Mouse (Mus musculus): ENCODE data around the gene Bod1. TPM values are rescaled to one million over a fixed set of nuclear protein-coding genes. Genes with fewer than 3 reads are reported as not detected.

Gene Bod1
- polyA plus RNA-seq, 1 experiment from 2014 or later: 22.3 TPM

DNA sequence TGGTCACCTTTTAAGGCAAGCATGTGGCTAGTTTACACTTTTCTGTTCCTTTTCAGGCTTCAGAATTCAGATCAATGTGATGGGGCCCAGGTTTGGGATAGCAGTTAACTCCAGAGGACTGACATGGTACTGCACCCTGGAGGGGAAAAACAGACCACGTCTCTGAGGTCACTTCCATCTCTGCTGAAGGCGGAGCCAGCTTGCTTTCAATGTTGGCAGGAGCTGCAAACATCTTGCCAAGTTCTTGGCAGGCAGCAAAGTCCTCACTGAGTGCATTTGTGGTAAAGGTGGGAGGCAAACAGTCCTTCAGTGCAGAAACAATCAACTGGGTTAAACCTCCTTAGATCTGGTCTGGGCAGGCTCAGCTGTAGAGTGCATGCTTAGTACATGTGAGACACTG, 7.5 kb downstream of the Bod1 start:
- no peak for ATAC-seq
- H3K36me3 ChIP-seq: peaks cover 55% of the 10 kb centered on the region
- H3K9ac ChIP-seq: no peak overlapping the region

DNA sequence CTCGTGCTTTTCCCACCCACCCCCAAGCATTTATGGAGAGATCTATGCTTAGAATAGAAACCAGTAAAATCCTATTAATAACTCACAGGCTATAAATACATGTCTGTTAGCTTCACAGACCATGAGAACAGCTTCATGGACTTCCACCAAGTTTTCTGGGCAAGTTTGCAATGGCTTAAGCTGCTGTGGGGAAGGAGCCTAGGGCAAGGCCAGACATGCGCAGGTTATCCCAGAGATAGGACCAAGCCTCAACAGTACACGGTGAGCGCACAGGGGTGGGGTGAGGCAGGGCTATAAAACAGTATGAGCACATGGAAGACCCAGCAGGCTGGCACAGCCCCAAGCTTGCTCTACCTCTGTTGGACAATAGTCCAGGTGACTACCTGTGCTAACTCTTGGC, 8.2 kb downstream of the Bod1 start:
- Histone ChIP-seq H3K27me3 (replicated peaks) (no peaks in the 10 kb centered on the region), H3K36me3 (peaks cover 49% of the 10 kb centered on the region), H3K9ac (no peak overlapping the region), H3K27ac (no peak overlapping the region), H3K4me3 (no peak overlapping the region), H3K4me1 (no peaks in the 10 kb centered on the region), H3K9me3 (replicated peaks) (no peaks in the 10 kb centered on the region), H3K4me2 (no peak overlapping the region)
- no peak for ATAC-seq
- WGBS (ENCODE audit: insufficient replicate concordance): 88% methylated on average over 4 of the region's 4 CpGs

More for the DNA sequence above, 7.5 kb downstream of the Bod1 start:
- no peaks in the 10 kb centered on the region for H3K9me3 ChIP-seq (replicated peaks)
- no peak overlapping the region for H3K27ac ChIP-seq
- no peaks in the 10 kb centered on the region for H3K4me1 ChIP-seq
- 67% methylated on average over 2 of the region's 2 CpGs for WGBS (ENCODE audit: insufficient replicate concordance)
- H3K4me3 ChIP-seq: no peak overlapping the region
- H3K4me2 ChIP-seq: no peak overlapping the region
- H3K27me3 ChIP-seq (replicated peaks): no peaks in the 10 kb centered on the region

DNA sequence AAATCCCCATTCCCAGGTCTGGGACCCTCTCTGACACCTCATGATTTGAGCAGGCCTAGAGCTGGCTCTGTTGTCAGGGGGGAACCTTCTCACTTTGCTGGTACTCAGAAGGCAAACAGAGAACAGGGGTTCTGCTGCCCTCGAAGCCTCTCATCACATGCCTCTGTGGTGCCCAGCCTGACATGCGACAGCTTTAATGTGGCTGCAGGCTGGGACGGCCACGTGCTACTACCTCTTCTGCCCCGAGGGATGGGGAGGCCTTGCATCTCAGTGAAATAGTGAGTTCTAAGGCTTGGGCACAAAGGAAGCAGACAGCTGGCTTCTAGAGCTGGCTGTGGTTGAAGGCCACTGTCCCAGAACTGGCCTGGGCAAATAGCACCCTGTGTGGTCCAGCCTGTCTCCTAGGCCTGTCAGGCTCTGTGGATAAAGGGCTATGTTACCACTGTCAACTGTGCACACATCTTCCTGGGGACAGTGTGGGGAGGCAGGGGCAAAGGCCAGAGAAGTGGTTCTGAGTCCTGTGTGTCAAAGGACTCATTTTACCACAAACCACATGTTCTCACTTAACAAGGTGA, 8.7 kb downstream of the Bod1 start:
- Histone ChIP-seq H3K27ac (no peak overlapping the region), H3K4me1 (no peaks in the 10 kb centered on the region), H3K4me3 (no peak overlapping the region), H3K9ac (no peak overlapping the region), H3K36me3 (peaks cover 45% of the 10 kb centered on the region), H3K4me2 (no peak overlapping the region), H3K9me3 (replicated peaks) (no peaks in the 10 kb centered on the region), H3K27me3 (replicated peaks) (no peaks in the 10 kb centered on the region)
- no peak for ATAC-seq
- WGBS (ENCODE audit: insufficient replicate concordance): 75% methylated on average over 5 of the region's 5 CpGs

DNA sequence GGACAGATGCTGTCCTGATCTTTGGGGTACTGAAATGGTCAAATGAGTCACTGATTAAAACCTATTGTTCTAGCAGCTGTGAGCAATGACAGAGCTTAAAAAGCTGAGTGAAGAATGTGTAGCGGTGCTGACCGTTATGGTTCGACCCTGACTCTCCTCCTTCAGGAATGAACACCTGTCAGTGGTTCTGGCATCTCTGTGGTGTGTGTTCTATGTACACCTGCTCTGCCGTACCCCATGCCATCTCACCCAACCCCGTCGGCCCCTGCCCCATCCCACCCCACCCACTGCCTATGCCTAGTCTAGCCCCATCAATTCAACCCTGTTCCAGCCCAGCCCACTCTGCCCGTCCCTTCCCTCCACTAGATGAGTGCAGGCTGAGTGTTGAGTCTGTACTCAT, 9.5 kb downstream of the Bod1 start:
- Histone ChIP-seq H3K36me3 (peaks cover 39% of the 10 kb centered on the region), H3K9ac (no peak overlapping the region), H3K9me3 (replicated peaks) (no peaks in the 10 kb centered on the region), H3K4me3 (no peak overlapping the region), H3K4me2 (no peak overlapping the region), H3K27me3 (replicated peaks) (no peaks in the 10 kb centered on the region), H3K27ac (no peak overlapping the region), H3K4me1 (no peaks in the 10 kb centered on the region)
- WGBS (ENCODE audit: insufficient replicate concordance): 88% methylated on average over 7 of the region's 7 CpGs
- ATAC-seq: no peak

DNA sequence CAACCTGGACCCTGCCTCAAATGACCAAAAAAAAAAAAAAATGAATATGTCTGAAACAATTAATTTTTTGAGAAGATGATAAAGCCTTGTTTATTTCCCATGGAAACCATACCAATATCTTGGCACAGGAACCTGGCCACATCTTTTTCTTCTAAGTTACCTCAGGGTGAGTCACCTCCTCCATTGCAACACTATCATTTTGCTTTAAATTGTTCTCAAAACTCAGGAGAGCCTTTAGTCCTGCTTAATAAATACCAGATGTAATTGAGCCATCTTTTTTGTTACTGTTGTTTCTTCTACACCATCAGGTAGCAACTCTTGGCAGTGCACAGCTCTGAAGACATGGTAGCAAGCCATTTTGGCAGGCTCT, 13.9 kb downstream of the Bod1 start:
- Histone ChIP-seq H3K4me2 (no peak overlapping the region), H3K4me1 (no peaks in the 10 kb centered on the region), H3K27me3 (replicated peaks) (no peaks in the 10 kb centered on the region), H3K9ac (no peak overlapping the region), H3K4me3 (no peak overlapping the region), H3K27ac (no peak overlapping the region), H3K36me3 (no peaks in the 10 kb centered on the region), H3K9me3 (replicated peaks) (no peaks in the 10 kb centered on the region)
- no peak for ATAC-seq

DNA sequence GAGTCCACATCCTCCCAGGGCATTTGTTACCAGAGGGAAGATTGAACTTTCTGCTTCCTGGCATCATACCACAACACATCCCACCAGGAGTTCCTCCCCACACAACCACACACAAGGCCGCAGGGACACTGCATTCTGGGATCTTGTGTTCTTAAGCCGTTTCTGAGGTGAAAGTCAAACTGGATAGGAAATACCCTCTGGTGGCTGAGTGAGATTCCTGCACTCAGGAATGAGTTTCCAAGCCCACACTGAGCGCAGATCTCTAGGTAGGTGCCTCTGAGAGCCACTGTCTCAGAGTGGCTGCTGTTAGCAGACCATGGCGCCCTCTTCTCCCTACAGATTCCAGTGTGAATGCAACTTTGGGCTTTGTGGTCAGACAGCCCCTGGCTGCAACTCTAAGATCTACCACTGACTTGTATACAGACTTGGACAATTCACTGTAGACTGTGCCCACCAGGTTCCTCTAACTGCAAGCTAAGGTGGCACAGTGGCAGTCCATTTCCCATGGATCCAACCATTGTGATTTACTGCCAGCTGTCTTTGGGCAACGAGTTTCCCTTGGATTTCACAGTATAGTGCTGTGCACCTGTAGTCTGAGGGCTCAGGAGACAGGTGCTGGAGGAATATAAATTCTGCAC, 14.4 kb downstream of the Bod1 start:
- H3K9me3 ChIP-seq (replicated peaks): no peaks in the 10 kb centered on the region

DNA sequence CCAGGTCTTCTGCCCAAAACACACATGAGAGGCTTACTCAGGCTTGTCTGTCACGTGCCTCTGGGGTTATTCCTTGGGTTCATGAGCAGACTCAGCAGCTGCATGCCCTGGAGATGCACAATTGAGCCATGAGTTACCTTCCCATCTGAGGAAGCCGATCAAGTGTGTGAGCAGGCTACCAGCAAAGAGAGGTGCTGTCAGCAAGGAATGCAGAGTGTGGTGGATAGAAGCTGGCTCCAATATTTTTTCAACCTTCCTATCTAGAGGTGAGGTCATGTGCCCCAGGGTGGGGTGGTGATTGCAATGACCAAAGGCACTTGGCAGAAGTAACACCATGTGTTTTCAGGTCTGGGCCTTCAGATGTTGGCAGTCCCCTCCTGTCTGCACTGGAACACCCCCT, 22.2 kb downstream of the Bod1 start:
- Histone ChIP-seq H3K4me1 (no peaks in the 10 kb centered on the region), H3K9me3 (replicated peaks) (no peaks in the 10 kb centered on the region), H3K27ac (no peak overlapping the region), H3K36me3 (no peaks in the 10 kb centered on the region), H3K4me3 (no peak overlapping the region), H3K9ac (no peak overlapping the region), H3K27me3 (replicated peaks) (no peaks in the 10 kb centered on the region), H3K4me2 (no peak overlapping the region)
- ATAC-seq: no peak
- 40% methylated on average over 2 of the region's 2 CpGs for whole genome bisulfite sequencing (ENCODE audit: insufficient replicate concordance)

More for the DNA sequence above, 14.4 kb downstream of the Bod1 start:
- Histone ChIP-seq H3K4me2 (no peak overlapping the region), H3K27ac (no peak overlapping the region), H3K36me3 (no peaks in the 10 kb centered on the region), H3K9ac (no peak overlapping the region), H3K27me3 (replicated peaks) (no peaks in the 10 kb centered on the region), H3K4me1 (no peaks in the 10 kb centered on the region), H3K4me3 (no peak overlapping the region)
- WGBS (ENCODE audit: insufficient replicate concordance): 59% methylated on average over 5 of the region's 5 CpGs
- no peak for ATAC-seq

DNA sequence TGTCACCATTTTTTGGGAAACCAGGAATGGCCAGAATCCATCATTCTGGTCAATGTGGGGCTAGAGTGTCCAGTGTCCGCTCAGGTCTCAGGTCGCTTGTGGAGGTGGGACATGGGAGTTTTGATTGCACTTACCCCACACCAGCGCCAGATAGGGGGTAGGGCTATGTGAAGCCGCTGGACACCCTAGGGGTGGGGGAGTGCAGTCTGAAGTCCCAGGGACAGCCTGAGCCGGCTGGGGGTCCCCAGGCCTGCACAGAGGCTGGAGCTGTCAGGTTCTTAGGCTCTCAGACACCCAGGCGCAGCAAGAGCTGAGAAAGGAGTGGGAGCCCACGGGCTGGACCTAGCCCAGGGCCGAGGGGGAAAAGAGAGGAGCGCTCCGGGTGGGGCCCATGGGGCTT, 24.4 kb downstream of the Bod1 start:
- H3K27me3 ChIP-seq (replicated peaks): no peaks in the 10 kb centered on the region
- no peaks in the 10 kb centered on the region for H3K36me3 ChIP-seq
- H3K4me1 ChIP-seq: no peaks in the 10 kb centered on the region
- H3K9me3 ChIP-seq (replicated peaks): no peaks in the 10 kb centered on the region
- no peak for ATAC-seq
- H3K4me3 ChIP-seq: no peak overlapping the region
- no peak overlapping the region for H3K27ac ChIP-seq
- H3K9ac ChIP-seq: no peak overlapping the region
- 75% methylated on average over 10 of the region's 10 CpGs for WGBS (ENCODE audit: insufficient replicate concordance)
- no peak overlapping the region for H3K4me2 ChIP-seq

DNA sequence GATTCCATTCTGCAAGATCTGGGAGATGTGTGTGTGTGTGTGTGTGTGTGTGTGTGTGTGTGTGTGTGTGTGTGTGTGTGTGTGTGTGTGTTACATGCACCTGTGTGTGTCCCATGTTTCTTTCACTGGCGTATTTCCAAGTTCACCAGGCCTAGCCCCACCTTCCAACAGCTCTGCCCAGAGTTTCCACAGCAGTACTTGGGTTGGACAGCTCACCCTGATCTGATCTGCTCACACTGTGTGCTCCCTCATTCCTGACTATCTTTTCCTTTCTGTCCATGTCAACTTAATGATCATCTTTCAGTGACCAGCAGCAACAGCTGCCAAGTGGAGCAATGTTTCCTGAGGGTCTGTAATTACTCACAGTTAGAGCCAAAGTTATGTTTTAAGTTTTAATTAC, 25.1 kb downstream of the Bod1 start:
- H3K4me2 ChIP-seq: no peak overlapping the region
- H3K27me3 ChIP-seq (replicated peaks): no peaks in the 10 kb centered on the region
- H3K4me1 ChIP-seq: no peaks in the 10 kb centered on the region
- H3K27ac ChIP-seq: no peak overlapping the region
- no peak for ATAC-seq
- WGBS (ENCODE audit: insufficient replicate concordance): 88% methylated on average over 1 of the region's 1 CpGs
- no peaks in the 10 kb centered on the region for H3K36me3 ChIP-seq
- H3K9ac ChIP-seq: no peak overlapping the region
- H3K9me3 ChIP-seq (replicated peaks): no peaks in the 10 kb centered on the region
- H3K4me3 ChIP-seq: no peak overlapping the region

DNA sequence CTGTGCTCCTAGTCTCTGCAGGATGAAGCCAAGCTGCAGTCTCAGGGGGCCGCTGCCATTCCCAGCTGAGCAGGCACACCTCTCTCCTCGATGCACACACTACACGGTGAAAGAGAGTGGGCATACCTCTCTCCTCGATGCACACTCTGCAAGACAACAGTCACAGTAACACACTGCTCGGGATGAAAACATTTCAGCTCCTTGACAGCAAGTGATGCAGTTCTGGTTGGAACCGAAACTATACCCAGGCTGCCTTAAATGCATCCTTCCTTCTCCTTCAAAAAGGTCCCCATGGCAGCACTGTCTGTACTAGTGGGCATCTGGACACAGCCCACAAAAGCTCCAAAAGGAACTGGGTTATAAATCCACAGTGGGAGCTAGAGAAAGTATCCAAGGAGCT, 28.6 kb downstream of the Bod1 start:
- H3K9me3 ChIP-seq (replicated peaks): no peaks in the 10 kb centered on the region
- no peak overlapping the region for H3K27ac ChIP-seq
- no peaks in the 10 kb centered on the region for H3K27me3 ChIP-seq (replicated peaks)
- no peak overlapping the region for H3K9ac ChIP-seq
- H3K36me3 ChIP-seq: no peaks in the 10 kb centered on the region
- no peak overlapping the region for H3K4me2 ChIP-seq
- no peak for ATAC-seq
- no peaks in the 10 kb centered on the region for H3K4me1 ChIP-seq
- 58% methylated on average over 6 of the region's 6 CpGs for WGBS (ENCODE audit: insufficient replicate concordance)
- H3K4me3 ChIP-seq: no peak overlapping the region

DNA sequence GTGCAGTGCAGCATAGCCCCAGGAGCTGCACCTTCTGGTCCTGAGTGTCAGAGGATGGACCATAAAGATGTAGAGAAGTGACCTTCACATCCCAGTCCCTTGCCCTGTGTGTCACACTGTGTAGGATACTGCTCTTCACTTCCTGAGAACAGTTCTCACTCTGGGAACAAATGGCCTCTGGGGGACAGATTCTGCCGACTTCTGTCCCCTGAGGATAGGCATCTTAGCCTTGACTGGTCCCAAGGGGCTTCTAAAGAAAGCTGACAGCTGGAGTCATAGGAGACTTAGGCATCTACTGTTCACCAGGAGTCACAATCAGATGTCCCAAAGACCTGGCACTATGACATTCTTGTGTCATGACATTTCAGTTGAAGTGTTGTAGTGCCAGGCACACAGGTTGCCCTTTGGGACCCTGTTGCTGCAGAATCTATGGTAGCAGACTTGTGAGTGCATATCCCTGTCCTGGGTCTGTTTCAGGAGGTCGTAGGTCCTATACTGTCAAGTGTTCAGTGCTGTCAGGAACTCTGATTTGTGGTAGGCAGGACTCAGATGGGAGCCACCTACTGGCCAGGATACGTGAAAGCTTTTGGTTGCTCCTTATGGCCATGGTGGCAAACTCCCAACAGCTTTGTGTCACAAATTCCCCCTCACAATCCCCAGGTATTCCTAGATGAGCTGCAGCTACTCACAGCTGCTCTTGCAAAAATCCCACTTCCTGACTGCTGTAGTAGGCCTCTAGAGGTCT, 30.4 kb downstream of the Bod1 start:
- whole genome bisulfite sequencing (ENCODE audit: insufficient replicate concordance): 29% methylated on average over 3 of the region's 3 CpGs
- Histone ChIP-seq H3K4me3 (no peak overlapping the region), H3K27me3 (replicated peaks) (no peaks in the 10 kb centered on the region), H3K9ac (no peak overlapping the region), H3K9me3 (replicated peaks) (no peaks in the 10 kb centered on the region), H3K4me1 (no peaks in the 10 kb centered on the region), H3K27ac (no peak overlapping the region), H3K36me3 (no peaks in the 10 kb centered on the region), H3K4me2 (no peak overlapping the region)
- no peak for ATAC-seq

DNA sequence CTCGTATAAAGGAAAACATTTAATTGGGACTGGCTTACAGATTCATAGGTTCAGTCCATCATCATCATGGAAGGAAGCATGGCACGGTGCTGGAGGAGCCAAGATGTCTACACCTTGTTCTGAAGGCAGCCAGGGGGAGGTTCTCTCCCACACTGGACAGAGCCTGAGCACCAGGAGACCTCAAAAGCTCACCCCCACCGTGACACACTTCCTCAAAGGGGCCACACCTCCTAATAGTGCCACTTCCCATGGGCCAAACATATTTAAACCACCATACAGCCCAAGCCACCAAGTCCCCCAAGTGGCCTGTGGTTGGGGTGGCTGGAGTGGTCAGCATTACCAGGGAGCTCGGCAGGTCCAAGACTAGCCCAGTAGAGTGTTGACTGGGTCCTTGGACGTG, 31.5 kb downstream of the Bod1 start:
- Histone ChIP-seq H3K9ac (no peak overlapping the region), H3K4me3 (no peak overlapping the region), H3K27ac (no peak overlapping the region), H3K9me3 (replicated peaks) (no peaks in the 10 kb centered on the region), H3K36me3 (no peaks in the 10 kb centered on the region), H3K4me1 (no peaks in the 10 kb centered on the region), H3K27me3 (replicated peaks) (no peaks in the 10 kb centered on the region), H3K4me2 (no peak overlapping the region)
- 40% methylated on average over 5 of the region's 5 CpGs for WGBS (ENCODE audit: insufficient replicate concordance)
- ATAC-seq: no peak

Data from liver, embryonic 12.5 days (tissue).